ENCODE assay signal across 9 mouse cellular contexts in the genomic region with DNA sequence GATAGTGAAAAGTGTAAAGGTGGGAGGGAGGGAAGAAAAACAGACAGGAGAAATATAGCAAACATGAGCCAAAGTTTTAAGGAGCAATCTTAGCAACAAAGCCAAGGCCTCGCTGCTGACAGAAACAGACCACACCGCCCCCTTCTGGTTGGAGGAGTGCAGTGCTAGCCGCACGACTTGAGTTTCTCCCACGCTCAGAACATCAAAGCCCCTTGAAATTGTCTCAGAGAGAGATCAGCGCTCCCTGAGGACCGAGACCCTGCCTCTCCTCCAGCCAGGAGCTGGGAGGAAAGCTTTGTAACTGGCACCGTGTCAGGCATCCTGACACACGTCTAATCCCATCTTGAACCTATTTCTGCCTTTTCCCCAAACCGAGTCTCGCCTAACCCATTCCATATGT.
DNase-seq lines count a peak whose midpoint lies in the region.
"Had no signal": no experiment of that assay in that cellular context is flagged by ENCODE, and none has a peak within 500 bp of the region (broad histone marks: within the 10 kb centered on the region; RNA-seq: fewer than 3 reads in every experiment).

No protein-coding gene starts in this region.

- H3K4me1 ChIP-seq in embryonic facial prominence, embryonic 10.5 days = peaks cover 59% of the 10 kb centered on the region

- DNase-seq in left cerebral cortex, adult 11 months (ENCODE audit: low spot score) = peak; percentile 28
- DNase-seq in left cerebral cortex, adult 8-10 months (ENCODE audit: low spot score in 2 of 2) = no peak
- DNase-seq in adrenal gland, adult 2 months = peak; percentile 73
- peak; percentile 90 for DNase-seq in embryonic facial prominence, embryonic 10.5 days (ENCODE audit: low spot score)
- peak; percentile 79 to 86 for DNase-seq in heart, postnatal 10 days
- DNase-seq in left cerebral cortex, postnatal 14 days (ENCODE audit: low spot score in 2 of 2) = peak; percentile 76 to 80
- peak; percentile 71 to 83 for DNase-seq in natural killer cell, adult 2 months (ENCODE audit: low spot score in 2 of 2)
- DNase-seq in thymus, postnatal 14 days = peak; percentile 91

- intact Hi-C loops in heart, postnatal 10 days (cut with DNase I) = loop anchor here (1.0 to 5.0 kb wide), 5 partner anchors 199 to 803 kb away; a partner anchor contains a TSS
- intact Hi-C loops in left cerebral cortex, postnatal 14 days (cut with DNase I) = loop anchor here (5.0 to 10.0 kb wide), 3 partner anchors 134 to 653 kb away; no protein-coding TSS in a partner anchor

- H3K36me3 ChIP-seq in embryonic facial prominence, embryonic 10.5 days (replicated peaks) = no peaks in the 10 kb centered on the region

- no peak overlapping the region for H3K4me3 ChIP-seq in embryonic facial prominence, embryonic 10.5 days
- H3K4me3 ChIP-seq: erythroblast, embryonic 14.5 days had no signal

- H3K27me3 ChIP-seq in embryonic facial prominence, embryonic 10.5 days (replicated peaks; ENCODE audit: low read depth, poor library complexity, severe bottlenecking) = peaks cover 51% of the 10 kb centered on the region

- H3K9me3 ChIP-seq in embryonic facial prominence, embryonic 10.5 days = no peaks in the 10 kb centered on the region

- peak overlapping the region; percentile 22; the same call in 1 of the 2 replicates for H3K27ac ChIP-seq in embryonic facial prominence, embryonic 10.5 days (replicated peaks)

- 7% methylated on average over 11 of the region's 11 CpGs for WGBS in embryonic facial prominence, embryonic 10.5 days

Comparison
In these comparisons a context has a peak if more than half of its experiments do, and no peak if none do; other contexts are left out.
1. DNase-seq: peak in left cerebral cortex, adult 11 months (single experiment), adrenal gland, adult 2 months (single experiment), embryonic facial prominence, embryonic 10.5 days (single experiment), heart, postnatal 10 days (2 of 2), left cerebral cortex, postnatal 14 days (2 of 2), natural killer cell, adult 2 months (2 of 2) and thymus, postnatal 14 days (single experiment); none in left cerebral cortex, adult 8-10 months (0 of 2).